Mouse (Mus musculus): ENCODE data around the gene Hunk. TPM values are rescaled to one million over a fixed set of nuclear protein-coding genes. Genes with fewer than 3 reads are reported as not detected.

Hunk gene
- total and polyA plus RNA-seq, 3 experiments, result 0.01 TPM; not detected in 2

DNA sequence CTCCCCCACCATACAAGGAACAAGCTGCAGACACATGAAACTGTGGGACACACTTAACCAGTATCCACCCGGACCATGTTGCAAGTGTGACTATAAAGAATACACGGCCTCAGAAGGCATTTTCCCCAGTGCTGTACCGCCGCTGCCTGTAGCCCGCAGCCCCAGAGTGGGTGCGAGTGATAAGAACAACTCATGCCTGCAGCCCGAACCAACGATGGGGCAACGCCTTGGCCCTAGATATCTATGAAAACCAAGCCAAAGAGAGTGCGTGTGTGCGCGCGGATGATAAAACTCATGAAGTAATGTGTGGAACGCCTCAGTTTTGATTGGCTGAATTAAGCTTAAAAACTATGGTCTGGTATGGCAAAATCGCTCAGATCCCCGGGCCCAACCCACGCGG, 138.1 kb downstream of the Hunk start:
- Histone ChIP-seq H3K27ac (ENCODE audit: control insufficient read depth, low read depth, low read length) (no peak overlapping the region), H3K79me2 (ENCODE audit: control insufficient read depth, insufficient read depth, low read length, poor library complexity) (no peaks in the 10 kb centered on the region), H3K4me1 (ENCODE audit: control insufficient read depth in 1 of 2, insufficient read depth in 2 of 2, low read length in 2 of 2) (no peaks in the 10 kb centered on the region), H3K9me3 (replicated peaks; ENCODE audit: insufficient read depth, low read length) (no peaks in the 10 kb centered on the region), H3K27me3 (ENCODE audit: control insufficient read depth in 1 of 2, insufficient read depth in 2 of 2, low read length in 2 of 2) (no peaks in the 10 kb centered on the region), H3K36me3 (ENCODE audit: control insufficient read depth in 1 of 2, insufficient read depth in 2 of 2, low read length in 2 of 2) (no peaks in the 10 kb centered on the region), H3K4me3 (ENCODE audit: control insufficient read depth in 1 of 2, insufficient read depth in 1 of 2, low read depth in 2 of 2, low read length in 2 of 2) (no peak overlapping the region), H3K9ac (ENCODE audit: control insufficient read depth, low read depth, low read length, poor library complexity, severe bottlenecking) (no peak overlapping the region)
- no peak for DNase-seq (ENCODE audit: low read depth, low spot score)
- TF ChIP-seq SIN3A (IDR thresholded peaks at IDR 0.05; ENCODE audit: low read length) (no peak), SMC3 (IDR thresholded peaks at IDR 0.05; ENCODE audit: low read depth, low read length) (no peak), ZC3H11A (IDR thresholded peaks at IDR 0.05; ENCODE audit: low read depth, low read length) (no peak), E2F4 (IDR thresholded peaks at IDR 0.05; ENCODE audit: borderline replicate concordance, low read depth, low read length) (no peak), CHD2 (IDR thresholded peaks at IDR 0.05; ENCODE audit: low read length) (no peak), ZNF384 (IDR thresholded peaks at IDR 0.05; ENCODE audit: low read depth, low read length) (no peak), POLR2A (IDR thresholded peaks at IDR 0.05; ENCODE audit: control insufficient read depth in 1 of 2, insufficient read depth in 1 of 2, low read depth in 1 of 2, low read length in 2 of 2, poor library complexity in 1 of 2) (no peak), USF1 (IDR thresholded peaks at IDR 0.05; ENCODE audit: low read depth, low read length) (no peak), ZKSCAN1 (IDR thresholded peaks at IDR 0.05; ENCODE audit: low read depth, low read length) (no peak), MYB (IDR thresholded peaks at IDR 0.05; ENCODE audit: low read depth, low read length) (no peak)

GRCm38 (mm10) chr16:90524393-90524792, 138.6 kb downstream of the Hunk start:
- H3K79me2 ChIP-seq (ENCODE audit: control insufficient read depth, insufficient read depth, low read length, poor library complexity), result no peaks in the 10 kb centered on the region
- no peaks in the 10 kb centered on the region for H3K4me1 ChIP-seq (ENCODE audit: control insufficient read depth in 1 of 2, insufficient read depth in 2 of 2, low read length in 2 of 2)
- no peak overlapping the region for H3K9ac ChIP-seq (ENCODE audit: control insufficient read depth, low read depth, low read length, poor library complexity, severe bottlenecking)
- no peak for DNase-seq (ENCODE audit: low read depth, low spot score)
- no peaks in the 10 kb centered on the region for H3K27me3 ChIP-seq (ENCODE audit: control insufficient read depth in 1 of 2, insufficient read depth in 2 of 2, low read length in 2 of 2)
- TF ChIP-seq ELF1 (IDR thresholded peaks at IDR 0.05; ENCODE audit: low read depth, low read length) (no peak), ZMIZ1 (IDR thresholded peaks at IDR 0.05; ENCODE audit: low read depth, low read length) (no peak), ETS1 (IDR thresholded peaks at IDR 0.05; ENCODE audit: low read depth, low read length) (no peak)
- H3K36me3 ChIP-seq (ENCODE audit: control insufficient read depth in 1 of 2, insufficient read depth in 2 of 2, low read length in 2 of 2), result no peaks in the 10 kb centered on the region
- no peaks in the 10 kb centered on the region for H3K9me3 ChIP-seq (replicated peaks; ENCODE audit: insufficient read depth, low read length)
- no peak overlapping the region for H3K27ac ChIP-seq (ENCODE audit: control insufficient read depth, low read depth, low read length)
- no peak overlapping the region for H3K4me3 ChIP-seq (ENCODE audit: control insufficient read depth in 1 of 2, insufficient read depth in 1 of 2, low read depth in 2 of 2, low read length in 2 of 2)

DNA sequence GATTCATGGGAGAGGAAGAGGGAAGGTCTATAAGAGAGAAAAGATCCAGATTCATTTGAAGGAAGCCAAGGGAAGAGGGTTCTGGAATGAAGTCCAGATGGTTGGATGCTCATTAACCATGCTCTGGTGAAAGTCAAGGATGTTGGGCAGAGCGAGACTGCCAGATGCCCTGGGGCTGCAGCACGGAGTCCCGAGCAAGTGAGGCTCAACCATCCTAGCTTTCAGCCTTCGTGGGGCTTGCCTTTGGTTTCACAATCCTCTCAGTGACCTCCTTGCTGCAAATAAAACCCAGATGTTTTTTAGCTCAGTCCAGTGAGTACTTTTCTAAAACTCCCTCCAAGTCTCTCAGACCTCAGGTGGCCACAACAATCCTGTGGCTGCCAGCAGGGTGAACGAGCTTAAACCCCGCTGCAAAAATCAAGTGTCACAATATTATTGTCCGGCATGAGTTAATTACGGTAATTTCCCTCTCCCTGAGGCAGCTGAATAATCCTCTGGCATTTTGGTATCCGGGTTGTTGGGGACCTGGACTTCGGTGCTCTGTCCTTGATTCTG, 147.4 kb downstream of the Hunk start:
- Histone ChIP-seq H3K4me3 (ENCODE audit: control insufficient read depth in 1 of 2, insufficient read depth in 1 of 2, low read depth in 2 of 2, low read length in 2 of 2) (no peak overlapping the region), H3K79me2 (ENCODE audit: control insufficient read depth, insufficient read depth, low read length, poor library complexity) (no peaks in the 10 kb centered on the region), H3K9me3 (replicated peaks; ENCODE audit: insufficient read depth, low read length) (no peaks in the 10 kb centered on the region), H3K9ac (ENCODE audit: control insufficient read depth, low read depth, low read length, poor library complexity, severe bottlenecking) (no peak overlapping the region), H3K27me3 (ENCODE audit: control insufficient read depth in 1 of 2, insufficient read depth in 2 of 2, low read length in 2 of 2) (no peaks in the 10 kb centered on the region), H3K4me1 (ENCODE audit: control insufficient read depth in 1 of 2, insufficient read depth in 2 of 2, low read length in 2 of 2) (no peaks in the 10 kb centered on the region), H3K36me3 (ENCODE audit: control insufficient read depth in 1 of 2, insufficient read depth in 2 of 2, low read length in 2 of 2) (no peaks in the 10 kb centered on the region), H3K27ac (ENCODE audit: control insufficient read depth, low read depth, low read length) (no peak overlapping the region)
- TF ChIP-seq RCOR1 (IDR thresholded peaks at IDR 0.05; ENCODE audit: low read depth, low read length), result no peak
- TF ChIP-seq TBP (IDR thresholded peaks at IDR 0.05; ENCODE audit: low read depth, low read length), result no peak
- TF ChIP-seq BHLHE40 (IDR thresholded peaks at IDR 0.05; ENCODE audit: borderline replicate concordance, low read depth, low read length), result no peak
- DNase-seq (ENCODE audit: low read depth, low spot score), result no peak

All from MEL (cell line).